Mouse (Mus musculus) cerebellum, adult 2 months (tissue): ENCODE measurements around the gene Ntf5.

ENCODE experiments used
- CTCF ChIP-seq: fragments of 200-500 bp; IDR thresholded peaks from 2 replicates; pipeline ENCODE4 v1.5.1; 2011; ENCODE audit warnings: low read depth, mild to moderate bottlenecking, control low read depth, low read length, moderate library complexity, borderline replicate concordance; ENCODE audit not compliant: insufficient read depth
- POLR2A ChIP-seq: fragments of 200-500 bp; IDR thresholded peaks from 2 replicates; pipeline ENCODE4 v1.6.1; 2011; ENCODE audit warnings: low read length, control low read depth, borderline replicate concordance; ENCODE audit not compliant: insufficient read depth

DNA sequence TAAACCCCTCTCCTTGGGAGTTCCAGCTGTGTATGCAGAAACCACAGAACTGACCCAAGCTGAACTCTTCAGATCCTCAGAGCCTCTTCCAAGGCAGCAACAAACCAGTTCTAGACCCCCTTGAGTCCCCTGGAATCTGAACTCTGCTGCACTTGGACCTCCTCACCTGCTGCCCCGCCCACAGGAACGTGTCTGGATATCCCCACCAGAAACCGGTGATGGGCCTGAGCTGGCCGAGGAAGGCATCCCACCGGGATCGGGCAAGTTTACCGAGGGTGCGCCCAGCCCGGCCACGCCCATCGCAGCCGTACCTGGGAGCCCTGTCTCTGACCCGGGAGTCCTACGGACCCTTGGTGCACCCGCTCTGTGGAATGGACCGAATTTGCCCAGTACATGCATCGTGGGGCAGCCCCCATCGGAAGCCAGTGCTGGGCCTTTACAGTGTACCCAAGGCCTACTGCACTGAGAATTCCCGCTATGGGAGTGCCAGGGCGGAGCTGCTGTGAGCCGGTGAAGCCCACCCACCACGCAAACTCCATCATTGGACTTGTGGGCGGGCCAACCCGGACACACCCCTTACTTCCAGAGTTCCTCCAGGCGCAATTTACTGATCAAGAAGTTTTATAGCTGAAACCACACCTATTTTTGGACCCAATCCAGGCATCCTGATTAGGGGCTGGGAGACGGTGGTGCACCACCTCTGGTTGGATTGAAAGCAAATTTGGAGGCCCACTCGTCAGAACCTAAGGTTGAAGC, 6.5 kb downstream of the Ntf5 start:
- TF ChIP-seq CTCF (no peak), POLR2A (no peak)
